Mouse (Mus musculus) heart, postnatal 25 days (tissue): ENCODE results near the gene Gm17067. TPM values are rescaled to one million over a fixed set of nuclear protein-coding genes. Genes with fewer than 3 reads are reported as not detected.
A peak's percentile ranks its signal among the peaks of the same experiment; 100 is the strongest.
"Not testable (repeated sequence)": the region's sequence is repeated elsewhere in the genome, so short reads cannot be mapped to it uniquely, and the experiment has no call there.

Experiments
- DNase-seq: peaks from one replicate; pipeline ENCODE4 v3.0.0; 2022; ENCODE audit warnings: low spot score
- intact Hi-C: fragments of 180-260 bp; cut with DNase I; formaldehyde crosslinking; loops from one replicate; pipeline ENCODE4 v1.15.1; 2025
- total RNA-seq, 2 experiments: library from RNA; stranded (reverse); gene quantifications; 2 replicates each; pipeline ENCODE4 v1.2.3; 2021

The Gm17067 gene
- total RNA-seq: not detected

GRCm38 (mm10) chr7:42726917-42727316, at the start of gene Gm17067:
Gm17067 (minus strand) TSS chr7:42727017.
- intact Hi-C loops, DNase-seq: not testable (repeated sequence)

GRCm38 (mm10) chr7:42749836-42750235, 23.0 kb upstream of the Gm17067 start:
- intact Hi-C loops: no loop called here
- no peak for DNase-seq

DNA sequence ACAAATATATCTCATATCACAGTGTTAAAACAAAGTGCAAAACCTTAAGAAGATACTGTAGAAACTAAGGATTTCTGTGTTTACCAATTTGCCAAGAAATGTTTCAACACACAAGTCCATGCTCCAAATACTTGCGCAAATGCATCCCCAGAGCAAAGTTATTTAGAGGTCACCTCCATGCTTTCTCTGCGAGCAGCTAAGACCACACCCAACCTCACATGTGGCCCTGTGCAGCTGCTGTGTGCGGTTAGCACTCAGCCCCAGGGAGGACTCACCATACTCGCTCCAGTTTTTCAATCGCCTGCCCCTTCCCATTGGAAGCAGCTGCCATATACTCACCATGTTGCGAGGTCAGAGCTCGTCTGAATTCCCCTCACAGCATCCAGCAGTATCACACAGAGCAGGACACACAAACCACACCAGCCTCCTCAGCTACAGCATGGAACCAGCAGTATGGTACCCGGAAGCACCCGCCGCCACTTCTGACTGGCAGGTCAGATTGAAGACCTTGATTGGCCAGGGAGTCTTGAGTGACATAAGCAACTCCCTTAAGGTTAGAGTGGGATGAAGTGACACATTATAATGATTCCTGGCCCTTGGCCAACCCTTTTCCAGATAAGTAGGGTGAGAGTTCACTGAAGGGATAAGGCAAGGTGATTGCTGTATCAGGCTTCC, 11.9 kb upstream of the Gm17067 start:
- intact Hi-C loops: no loop called here

DNA sequence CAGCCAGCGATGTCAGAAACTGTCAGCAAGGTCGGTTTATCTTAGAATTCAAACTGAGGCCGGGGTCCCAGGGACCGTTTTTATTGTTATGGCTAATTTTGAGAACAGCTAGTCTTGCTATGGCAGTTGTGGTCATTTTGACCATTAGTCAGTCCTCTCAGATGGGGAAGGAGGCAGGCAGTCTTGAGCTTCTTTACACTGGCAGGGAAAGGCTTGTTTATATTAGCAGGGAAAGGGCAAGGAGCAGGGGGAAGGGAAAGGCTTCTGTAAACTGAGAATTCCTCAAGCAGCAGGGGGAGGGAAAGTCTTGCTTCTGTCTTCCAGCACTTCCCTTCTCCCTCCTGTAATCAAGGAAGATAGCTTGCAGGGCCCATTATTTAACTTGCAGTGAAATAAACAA, 33.6 kb downstream of the Gm17067 start:
- DNase-seq, intact Hi-C loops: not testable (repeated sequence)

More for the DNA sequence above, 11.9 kb upstream of the Gm17067 start:
- no peak for DNase-seq

GRCm38 (mm10) chr7:42692362-42693158, 34.3 kb downstream of the Gm17067 start, which contains the start of gene Zfp975:
Zfp975 (minus strand) TSS chr7:42692742.
- intact Hi-C loops: not testable (repeated sequence)
- peak; percentile 71 for DNase-seq

GRCm38 (mm10) chr7:42680081-42680480, 46.7 kb downstream of the Gm17067 start:
- intact Hi-C loops, DNase-seq: not testable (repeated sequence)

GRCm38 (mm10) chr7:42679646-42680045, 47.2 kb downstream of the Gm17067 start:
- intact Hi-C loops, DNase-seq: not testable (repeated sequence)

- DNase-seq, intact Hi-C loops: not testable (repeated sequence)
These were observed 66.7 kb downstream of the Gm17067 start for GRCm38 (mm10) chr7:42660140-42660539.

Other genes starting within 250 kb of the Gm17067 start
- 1 to 10 TPM; 4.3 to 5.0 TPM for gene Zfp141, start 221.3 kb downstream of the Gm17067 start, total RNA-seq
- gene Gm21028, start 148.4 kb downstream of the Gm17067 start, total RNA-seq: not detected
- gene Zfp977, start 134.5 kb downstream of the Gm17067 start, total RNA-seq: under 1 TPM; 0.47 to 0.48 TPM
- gene Zfp976, start 84.4 kb downstream of the Gm17067 start, total RNA-seq: 1 to 10 TPM; 2.4 to 2.5 TPM
- gene Zfp975, start 34.3 kb downstream of the Gm17067 start, total RNA-seq: 1 to 10 TPM; 4.0 to 5.4 TPM
- gene Vmn2r62, start 66.5 kb upstream of the Gm17067 start, total RNA-seq: not detected
- gene Gm2381, start 140.2 kb upstream of the Gm17067 start, total RNA-seq: under 1 TPM; 0.06 to 0.08 TPM
- not detected for gene Vmn2r63, start 206.8 kb upstream of the Gm17067 start, total RNA-seq